Mouse (Mus musculus): ENCODE measurements around the gene Arhgap21. TPM values are rescaled to one million over a fixed set of nuclear protein-coding genes. Genes with fewer than 3 reads are reported as not detected.

Gene Arhgap21
- polyA plus RNA-seq, 1 experiment from 2014 or later, result 11.1 TPM

DNA sequence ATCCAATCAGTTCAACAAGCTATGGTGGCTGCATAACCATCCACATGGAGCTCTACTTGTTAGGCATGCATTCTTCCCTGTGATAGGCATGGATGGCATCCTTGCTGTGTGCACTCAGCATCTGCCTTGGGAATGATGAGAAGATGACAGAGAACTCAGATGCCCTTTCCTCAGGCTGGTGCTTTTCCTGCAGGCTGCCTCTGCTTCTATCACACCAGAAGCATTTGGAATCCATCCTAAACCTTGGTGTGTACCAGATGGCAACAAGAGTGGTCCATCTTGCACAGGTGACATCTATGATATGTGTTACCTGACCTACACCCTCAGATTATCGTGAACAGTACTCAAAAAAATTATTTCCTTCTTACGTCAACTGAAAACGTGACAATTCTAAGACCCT, 58.2 kb downstream of the Arhgap21 start:
- no peak overlapping the region for H3K4me2 ChIP-seq (ENCODE audit: low read depth, low read length)
- H3K36me3 ChIP-seq (ENCODE audit: control insufficient read depth, insufficient read depth, low read length), result peaks cover 4% of the 10 kb centered on the region
- 91% methylated on average over 3 of the region's 3 CpGs for WGBS
- no peaks in the 10 kb centered on the region for H3K27me3 ChIP-seq (ENCODE audit: control insufficient read depth, insufficient read depth, low read depth, low read length)
- H3K9ac ChIP-seq (ENCODE audit: low read length), result no peak overlapping the region
- peaks cover 2% of the 10 kb centered on the region; the same call in 1 of the 2 replicates for H3K4me1 ChIP-seq (replicated peaks; ENCODE audit: control insufficient read depth, insufficient read depth, low read length)
- H3K27ac ChIP-seq (ENCODE audit: low read length), result no peak overlapping the region
- H3K4me3 ChIP-seq (ENCODE audit: low read length), result no peak overlapping the region
- no peak for ATAC-seq (ENCODE audit: low read depth)
- H3K9me3 ChIP-seq (ENCODE audit: control insufficient read depth, low read length), result no peaks in the 10 kb centered on the region

DNA sequence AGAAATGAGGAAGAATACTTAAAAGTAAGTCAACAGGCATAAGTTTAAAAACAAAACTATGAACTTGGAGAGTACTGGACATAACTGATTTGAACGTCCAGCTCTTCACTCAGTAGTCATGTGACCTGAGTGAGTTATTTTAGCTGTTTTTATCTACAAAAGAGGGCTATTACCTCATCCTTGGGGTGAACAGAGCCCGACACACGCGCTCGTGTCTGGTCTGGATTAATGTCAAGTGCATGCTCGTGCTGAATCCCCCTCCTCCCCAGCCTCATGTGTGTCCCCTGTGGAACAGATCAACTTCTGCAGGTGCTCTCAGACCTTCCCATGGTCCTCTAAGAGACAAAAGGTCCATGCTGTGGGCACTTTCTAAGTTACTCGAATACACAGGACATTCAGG, 59.3 kb downstream of the Arhgap21 start:
- no peak overlapping the region for H3K4me3 ChIP-seq (ENCODE audit: low read length)
- H3K4me2 ChIP-seq (ENCODE audit: low read depth, low read length), result no peak overlapping the region
- H3K36me3 ChIP-seq (ENCODE audit: control insufficient read depth, insufficient read depth, low read length), result peaks cover 4% of the 10 kb centered on the region
- H3K9me3 ChIP-seq (ENCODE audit: control insufficient read depth, low read length), result no peaks in the 10 kb centered on the region
- 42% methylated on average over 7 of the region's 7 CpGs for WGBS
- H3K4me1 ChIP-seq (replicated peaks; ENCODE audit: control insufficient read depth, insufficient read depth, low read length), result peaks cover 2% of the 10 kb centered on the region; the same call in 1 of the 2 replicates
- H3K9ac ChIP-seq (ENCODE audit: low read length), result no peak overlapping the region
- H3K27me3 ChIP-seq (ENCODE audit: control insufficient read depth, insufficient read depth, low read depth, low read length), result no peaks in the 10 kb centered on the region
- no peak overlapping the region for H3K27ac ChIP-seq (ENCODE audit: low read length)
- no peak for ATAC-seq (ENCODE audit: low read depth)

DNA sequence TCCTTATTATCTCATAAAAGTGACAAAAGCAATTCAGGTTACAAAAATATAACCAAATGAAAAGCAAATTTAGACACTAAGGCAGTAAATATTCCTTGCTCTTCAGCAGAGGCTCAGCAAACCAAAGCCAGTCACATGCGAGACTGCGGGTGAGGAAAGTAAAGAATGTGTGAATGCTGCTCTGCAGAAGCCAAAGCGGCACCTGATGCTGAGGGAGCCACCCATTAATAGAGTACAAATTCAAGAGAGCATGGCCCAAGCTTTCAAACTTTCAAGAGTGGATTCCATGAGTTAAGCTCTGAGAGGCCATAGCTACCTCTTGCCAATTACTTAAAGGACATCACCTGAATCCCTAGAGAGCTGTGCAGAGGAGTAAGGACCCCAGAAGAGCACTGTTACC, 61.4 kb downstream of the Arhgap21 start:
- no peak overlapping the region for H3K9ac ChIP-seq (ENCODE audit: low read length)
- H3K27me3 ChIP-seq (ENCODE audit: control insufficient read depth, insufficient read depth, low read depth, low read length), result no peaks in the 10 kb centered on the region
- H3K4me2 ChIP-seq (ENCODE audit: low read depth, low read length), result no peak overlapping the region
- H3K9me3 ChIP-seq (ENCODE audit: control insufficient read depth, low read length), result no peaks in the 10 kb centered on the region
- H3K4me1 ChIP-seq (replicated peaks; ENCODE audit: control insufficient read depth, insufficient read depth, low read length), result peaks cover 2% of the 10 kb centered on the region; the same call in 1 of the 2 replicates
- WGBS, result 89% methylated on average over 3 of the region's 3 CpGs
- peaks cover 4% of the 10 kb centered on the region for H3K36me3 ChIP-seq (ENCODE audit: control insufficient read depth, insufficient read depth, low read length)
- no peak overlapping the region for H3K27ac ChIP-seq (ENCODE audit: low read length)
- H3K4me3 ChIP-seq (ENCODE audit: low read length), result no peak overlapping the region
- no peak for ATAC-seq (ENCODE audit: low read depth)

DNA sequence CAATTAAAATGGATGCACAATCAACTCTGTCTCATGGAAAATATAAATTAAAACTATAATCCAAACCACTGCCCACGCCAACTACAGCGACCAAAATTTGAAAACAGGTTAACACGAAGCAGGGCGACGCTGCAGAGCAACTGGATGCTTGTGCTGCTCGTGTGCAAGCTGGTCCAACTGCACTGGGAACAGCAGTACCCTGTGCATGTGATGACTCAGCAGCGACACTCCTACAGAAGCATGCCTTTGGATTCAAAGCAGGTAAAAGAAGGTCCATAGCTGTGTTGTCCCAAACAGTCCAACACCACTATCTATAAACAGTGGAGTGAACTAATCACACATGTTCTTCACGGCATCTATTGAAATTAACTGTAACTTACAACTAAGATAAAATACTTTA, 63.3 kb downstream of the Arhgap21 start:
- Histone ChIP-seq H3K4me1 (replicated peaks; ENCODE audit: control insufficient read depth, insufficient read depth, low read length) (peaks cover 2% of the 10 kb centered on the region; the same call in 1 of the 2 replicates), H3K4me2 (ENCODE audit: low read depth, low read length) (no peak overlapping the region), H3K4me3 (ENCODE audit: low read length) (no peak overlapping the region), H3K27ac (ENCODE audit: low read length) (no peak overlapping the region), H3K9me3 (ENCODE audit: control insufficient read depth, low read length) (no peaks in the 10 kb centered on the region), H3K27me3 (ENCODE audit: control insufficient read depth, insufficient read depth, low read depth, low read length) (no peaks in the 10 kb centered on the region), H3K9ac (ENCODE audit: low read length) (no peak overlapping the region), H3K36me3 (ENCODE audit: control insufficient read depth, insufficient read depth, low read length) (no peaks in the 10 kb centered on the region)
- no peak for ATAC-seq (ENCODE audit: low read depth)
- 87% methylated on average over 8 of the region's 8 CpGs for WGBS

DNA sequence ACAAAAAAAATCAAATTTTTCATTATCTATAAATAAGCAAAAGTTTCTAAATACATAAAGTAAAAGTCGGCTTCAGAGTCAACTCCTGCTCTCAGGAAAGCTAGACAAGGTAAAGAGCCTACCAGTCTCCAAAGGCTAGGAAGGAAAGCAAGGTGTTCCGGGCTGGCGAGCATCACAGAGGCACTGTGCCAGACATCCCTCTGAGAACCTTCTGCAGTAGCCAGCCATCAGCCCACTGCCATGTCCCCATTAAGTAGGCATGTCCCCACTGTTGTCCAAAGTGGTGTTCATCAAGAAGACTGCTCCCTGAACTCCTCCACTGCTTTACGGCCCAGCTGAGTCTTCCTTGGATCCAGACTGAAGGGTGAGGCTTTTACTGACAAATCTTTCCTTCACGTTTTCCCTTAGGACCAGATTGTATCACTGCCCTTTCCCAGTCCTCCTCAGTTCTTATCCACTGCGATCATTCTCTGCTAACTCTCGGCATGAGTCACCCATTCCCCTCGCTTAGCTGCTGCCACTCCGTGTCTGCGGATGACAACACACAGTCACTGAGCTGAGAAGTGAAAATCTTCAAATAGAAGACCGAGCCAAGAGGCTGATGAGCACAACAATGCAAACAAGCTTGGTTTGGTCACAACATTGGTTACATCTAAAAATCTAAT, 65.6 kb downstream of the Arhgap21 start:
- Histone ChIP-seq H3K4me3 (ENCODE audit: low read length) (no peak overlapping the region), H3K36me3 (ENCODE audit: control insufficient read depth, insufficient read depth, low read length) (no peaks in the 10 kb centered on the region), H3K27me3 (ENCODE audit: control insufficient read depth, insufficient read depth, low read depth, low read length) (no peaks in the 10 kb centered on the region), H3K27ac (ENCODE audit: low read length) (no peak overlapping the region), H3K9ac (ENCODE audit: low read length) (no peak overlapping the region), H3K4me1 (replicated peaks; ENCODE audit: control insufficient read depth, insufficient read depth, low read length) (0 out of 2 replicates have a peak, but pooled peaks cover under 1% of the 10 kb centered on the region), H3K9me3 (ENCODE audit: control insufficient read depth, low read length) (no peaks in the 10 kb centered on the region), H3K4me2 (ENCODE audit: low read depth, low read length) (no peak overlapping the region)
- no peak for ATAC-seq (ENCODE audit: low read depth)
- 78% methylated on average over 11 of the region's 11 CpGs for WGBS

DNA sequence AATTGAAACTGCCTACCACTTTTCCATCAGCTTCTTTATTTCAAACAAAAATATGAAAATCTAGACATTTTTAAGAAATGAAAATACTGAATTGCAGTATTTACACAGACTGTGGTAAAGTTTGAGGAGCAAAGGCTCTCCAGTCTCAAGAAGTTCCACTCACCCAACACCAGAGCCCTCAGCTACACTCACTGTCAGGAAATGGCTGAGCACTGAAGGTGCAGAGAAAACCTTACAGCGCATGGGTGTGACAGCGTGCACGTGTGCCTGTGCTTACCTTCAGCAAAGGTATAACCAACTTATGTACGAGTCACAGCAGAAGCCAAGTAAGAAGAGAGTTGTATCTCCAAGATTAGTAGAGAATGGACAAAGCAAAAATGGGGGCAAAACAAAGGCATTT, 66.8 kb downstream of the Arhgap21 start:
- 68% methylated on average over 4 of the region's 4 CpGs for WGBS
- peak; percentile 65; the same call in 1 of the 2 replicates for ATAC-seq (ENCODE audit: low read depth)
- Histone ChIP-seq H3K4me3 (ENCODE audit: low read length) (no peak overlapping the region), H3K9ac (ENCODE audit: low read length) (no peak overlapping the region), H3K9me3 (ENCODE audit: control insufficient read depth, low read length) (no peaks in the 10 kb centered on the region), H3K27ac (ENCODE audit: low read length) (no peak overlapping the region), H3K4me2 (ENCODE audit: low read depth, low read length) (no peak overlapping the region), H3K36me3 (ENCODE audit: control insufficient read depth, insufficient read depth, low read length) (no peaks in the 10 kb centered on the region), H3K27me3 (ENCODE audit: control insufficient read depth, insufficient read depth, low read depth, low read length) (no peaks in the 10 kb centered on the region), H3K4me1 (replicated peaks; ENCODE audit: control insufficient read depth, insufficient read depth, low read length) (no peaks in the 10 kb centered on the region)

DNA sequence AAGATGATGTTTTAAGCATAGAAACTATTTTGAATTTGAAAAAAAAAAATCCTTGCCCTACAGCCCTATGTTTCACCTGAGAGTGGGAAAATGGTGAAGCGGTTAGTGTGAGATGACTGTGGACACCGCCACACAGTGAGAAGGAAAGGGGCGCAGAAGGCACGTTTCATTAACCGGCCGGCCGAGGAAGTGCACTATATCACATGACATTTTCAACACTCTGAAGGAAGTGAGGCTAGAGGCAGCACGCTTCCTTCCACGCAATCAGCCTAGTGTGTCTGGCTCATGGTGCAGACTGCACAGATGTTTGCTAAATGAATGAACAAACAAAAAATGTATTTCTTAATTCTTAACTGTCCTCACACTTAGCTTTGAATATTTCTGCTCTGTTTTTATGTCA, 69.4 kb downstream of the Arhgap21 start:
- ATAC-seq (ENCODE audit: low read depth), result peak; percentile 43; the same call in 1 of the 2 replicates
- Histone ChIP-seq H3K9me3 (ENCODE audit: control insufficient read depth, low read length) (no peaks in the 10 kb centered on the region), H3K27me3 (ENCODE audit: control insufficient read depth, insufficient read depth, low read depth, low read length) (no peaks in the 10 kb centered on the region), H3K27ac (ENCODE audit: low read length) (no peak overlapping the region), H3K4me2 (ENCODE audit: low read depth, low read length) (no peak overlapping the region), H3K36me3 (ENCODE audit: control insufficient read depth, insufficient read depth, low read length) (no peaks in the 10 kb centered on the region), H3K4me3 (ENCODE audit: low read length) (no peak overlapping the region), H3K9ac (ENCODE audit: low read length) (no peak overlapping the region), H3K4me1 (replicated peaks; ENCODE audit: control insufficient read depth, insufficient read depth, low read length) (no peaks in the 10 kb centered on the region)
- 70% methylated on average over 9 of the region's 9 CpGs for WGBS

DNA sequence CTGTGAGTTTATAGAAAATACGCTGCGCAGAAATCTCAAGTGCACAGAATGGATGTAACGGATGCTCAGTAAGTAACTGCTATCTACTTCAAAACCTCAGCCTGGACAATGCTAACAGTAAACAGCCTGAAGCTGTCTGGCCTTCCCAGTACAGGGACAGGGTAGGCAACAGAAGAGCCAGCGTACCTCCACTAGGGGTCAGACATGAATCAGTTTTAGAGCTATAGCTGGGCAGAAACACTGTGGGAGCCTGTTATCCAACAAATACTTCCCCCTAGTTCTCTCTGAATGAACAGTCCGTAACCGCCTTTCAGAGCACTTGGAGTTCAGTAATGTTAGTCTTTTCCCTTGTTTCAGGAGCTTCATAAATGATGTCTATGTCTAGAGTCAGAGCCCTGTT, 70.0 kb downstream of the Arhgap21 start:
- WGBS, result 38% methylated on average over 6 of the region's 6 CpGs
- H3K4me2 ChIP-seq (ENCODE audit: low read depth, low read length), result no peak overlapping the region
- no peak overlapping the region for H3K9ac ChIP-seq (ENCODE audit: low read length)

DNA sequence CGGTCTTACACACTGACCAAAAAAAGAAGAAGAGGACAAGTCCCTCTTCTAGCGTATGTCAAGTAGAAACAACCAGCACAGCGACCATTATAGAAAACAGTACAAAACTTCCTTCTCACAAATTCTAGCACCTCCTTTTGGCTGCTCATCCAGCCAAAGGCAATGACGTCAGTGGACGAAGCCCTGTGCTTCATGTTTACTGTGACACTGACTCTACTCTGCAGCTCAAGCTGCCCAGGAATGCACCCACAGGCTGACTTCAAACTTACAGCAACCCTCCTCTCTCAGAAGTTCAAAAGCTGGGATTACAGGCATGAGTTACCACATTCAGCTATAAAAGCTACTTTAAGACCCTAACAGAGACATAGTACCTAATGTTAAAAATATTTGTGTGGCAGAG, 72.2 kb downstream of the Arhgap21 start:
- no peaks in the 10 kb centered on the region for H3K9me3 ChIP-seq (ENCODE audit: control insufficient read depth, low read length)
- no peak overlapping the region for H3K4me2 ChIP-seq (ENCODE audit: low read depth, low read length)
- H3K9ac ChIP-seq (ENCODE audit: low read length), result no peak overlapping the region
- 78% methylated on average over 5 of the region's 5 CpGs for WGBS
- H3K27me3 ChIP-seq (ENCODE audit: control insufficient read depth, insufficient read depth, low read depth, low read length), result no peaks in the 10 kb centered on the region
- no peak for ATAC-seq (ENCODE audit: low read depth)
- H3K27ac ChIP-seq (ENCODE audit: low read length), result no peak overlapping the region
- H3K4me1 ChIP-seq (replicated peaks; ENCODE audit: control insufficient read depth, insufficient read depth, low read length), result no peaks in the 10 kb centered on the region
- no peaks in the 10 kb centered on the region for H3K36me3 ChIP-seq (ENCODE audit: control insufficient read depth, insufficient read depth, low read length)
- H3K4me3 ChIP-seq (ENCODE audit: low read length), result no peak overlapping the region

More for the DNA sequence above, 70.0 kb downstream of the Arhgap21 start:
- Histone ChIP-seq H3K27ac (ENCODE audit: low read length) (no peak overlapping the region), H3K36me3 (ENCODE audit: control insufficient read depth, insufficient read depth, low read length) (no peaks in the 10 kb centered on the region), H3K4me1 (replicated peaks; ENCODE audit: control insufficient read depth, insufficient read depth, low read length) (no peaks in the 10 kb centered on the region), H3K4me3 (ENCODE audit: low read length) (no peak overlapping the region), H3K27me3 (ENCODE audit: control insufficient read depth, insufficient read depth, low read depth, low read length) (no peaks in the 10 kb centered on the region), H3K9me3 (ENCODE audit: control insufficient read depth, low read length) (no peaks in the 10 kb centered on the region)
- peak; percentile 92 for ATAC-seq (ENCODE audit: low read depth)
